Mouse (Mus musculus): ENCODE measurements around the gene Gm4131. TPM values are rescaled to one million over a fixed set of nuclear protein-coding genes. Genes with fewer than 3 reads are reported as not detected.

The Gm4131 gene
- polyA plus RNA-seq, 1 experiment from 2014 or later, result 0.14 TPM

- Histone ChIP-seq H3K27ac (no peak overlapping the region), H3K4me2 (no peak overlapping the region), H3K9ac (no peak overlapping the region), H3K36me3 (ENCODE audit: poor library complexity, severe bottlenecking) (no peaks in the 10 kb centered on the region), H3K4me1 (no peaks in the 10 kb centered on the region), H3K4me3 (no peak overlapping the region), H3K9me3 (replicated peaks) (no peaks in the 10 kb centered on the region), H3K27me3 (no peaks in the 10 kb centered on the region)
- ATAC-seq, result no peak
- 91% methylated on average over 6 of the region's 6 CpGs for WGBS
Measured at GRCm38 (mm10) chr14:62546296-62546695, 20.4 kb downstream of the Gm4131 start.

DNA sequence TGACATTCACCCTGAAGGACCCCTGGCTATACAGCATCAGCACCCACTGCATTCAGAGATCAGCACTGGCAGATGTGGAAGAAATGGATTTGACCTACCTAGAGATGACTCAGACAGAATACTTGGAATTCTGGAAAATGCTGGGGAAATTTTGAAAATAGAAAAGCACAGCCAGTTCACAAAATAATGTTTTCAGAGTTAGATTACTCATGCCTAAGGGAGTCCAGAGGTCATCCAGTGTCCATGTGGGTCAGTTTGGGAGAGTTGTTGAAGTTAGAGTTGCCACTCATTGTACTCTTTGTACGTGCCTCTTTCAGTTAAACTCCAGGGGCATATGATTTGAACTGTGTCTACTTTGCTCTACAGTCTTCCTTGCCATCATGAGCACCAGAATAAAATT, 25.0 kb downstream of the Gm4131 start:
- H3K9ac ChIP-seq, result no peak overlapping the region
- no peaks in the 10 kb centered on the region for H3K27me3 ChIP-seq
- no peaks in the 10 kb centered on the region for H3K4me1 ChIP-seq
- no peak for ATAC-seq
- H3K36me3 ChIP-seq (ENCODE audit: poor library complexity, severe bottlenecking), result no peaks in the 10 kb centered on the region
- H3K4me2 ChIP-seq, result no peak overlapping the region
- no peak overlapping the region for H3K27ac ChIP-seq
- H3K9me3 ChIP-seq (replicated peaks), result no peaks in the 10 kb centered on the region
- WGBS, result 85% methylated on average over 1 of the region's 1 CpGs
- no peak overlapping the region for H3K4me3 ChIP-seq

DNA sequence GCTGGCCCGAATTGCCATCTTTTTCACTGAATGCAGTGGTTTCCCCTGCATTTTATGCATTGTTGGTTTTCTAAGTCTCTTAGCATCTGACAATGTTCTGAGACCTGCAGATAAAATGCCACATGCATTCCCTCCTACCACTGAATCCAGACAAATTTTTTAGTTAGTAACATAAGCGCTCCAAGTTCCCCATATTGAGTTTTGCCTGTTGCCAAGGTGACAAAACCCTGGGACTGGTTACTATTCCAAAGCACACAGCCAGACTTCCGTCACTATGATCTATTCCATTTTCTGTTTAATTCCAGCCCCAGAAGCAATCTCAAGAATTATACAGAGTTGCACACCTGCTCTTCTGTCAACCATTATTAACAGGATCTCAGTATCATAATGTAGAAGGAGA, 26.9 kb downstream of the Gm4131 start:
- Histone ChIP-seq H3K4me2 (no peak overlapping the region), H3K27ac (no peak overlapping the region), H3K36me3 (ENCODE audit: poor library complexity, severe bottlenecking) (no peaks in the 10 kb centered on the region), H3K27me3 (no peaks in the 10 kb centered on the region), H3K9me3 (replicated peaks) (no peaks in the 10 kb centered on the region), H3K9ac (no peak overlapping the region), H3K4me3 (no peak overlapping the region), H3K4me1 (no peaks in the 10 kb centered on the region)
- WGBS, result 90% methylated on average over 3 of the region's 3 CpGs
- no peak for ATAC-seq

DNA sequence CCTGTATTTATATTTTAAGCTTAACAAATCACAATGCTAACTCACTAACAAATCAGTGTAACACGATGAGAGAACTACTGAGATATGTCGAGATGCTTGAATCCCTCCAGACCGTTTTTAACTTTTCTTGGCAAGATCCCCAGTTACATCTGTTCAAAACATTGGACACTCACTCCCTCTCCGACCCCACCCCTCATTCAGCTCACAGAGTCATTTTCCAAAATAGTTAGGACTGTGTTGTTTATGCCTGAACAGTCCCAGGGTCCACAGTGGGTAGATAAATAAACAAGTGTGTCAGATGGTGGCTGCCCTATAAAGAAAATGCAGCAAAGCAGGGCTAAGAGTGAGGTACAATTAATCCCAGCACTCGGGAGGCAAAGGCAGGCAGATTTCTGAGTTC, 29.7 kb downstream of the Gm4131 start:
- Histone ChIP-seq H3K27ac (no peak overlapping the region), H3K9me3 (replicated peaks) (no peaks in the 10 kb centered on the region), H3K9ac (no peak overlapping the region), H3K4me3 (no peak overlapping the region), H3K4me1 (no peaks in the 10 kb centered on the region), H3K27me3 (no peaks in the 10 kb centered on the region), H3K36me3 (ENCODE audit: poor library complexity, severe bottlenecking) (no peaks in the 10 kb centered on the region), H3K4me2 (no peak overlapping the region)
- WGBS, result 87% methylated on average over 5 of the region's 5 CpGs
- no peak for ATAC-seq

GRCm38 (mm10) chr14:62536127-62536526, 30.6 kb downstream of the Gm4131 start:
- whole genome bisulfite sequencing, result 65% methylated on average over 5 of the region's 5 CpGs
- Histone ChIP-seq H3K4me2 (no peak overlapping the region), H3K27ac (no peak overlapping the region), H3K4me1 (no peaks in the 10 kb centered on the region), H3K9me3 (replicated peaks) (no peaks in the 10 kb centered on the region), H3K36me3 (ENCODE audit: poor library complexity, severe bottlenecking) (no peaks in the 10 kb centered on the region), H3K9ac (no peak overlapping the region), H3K4me3 (no peak overlapping the region), H3K27me3 (no peaks in the 10 kb centered on the region)
- ATAC-seq, result no peak

DNA sequence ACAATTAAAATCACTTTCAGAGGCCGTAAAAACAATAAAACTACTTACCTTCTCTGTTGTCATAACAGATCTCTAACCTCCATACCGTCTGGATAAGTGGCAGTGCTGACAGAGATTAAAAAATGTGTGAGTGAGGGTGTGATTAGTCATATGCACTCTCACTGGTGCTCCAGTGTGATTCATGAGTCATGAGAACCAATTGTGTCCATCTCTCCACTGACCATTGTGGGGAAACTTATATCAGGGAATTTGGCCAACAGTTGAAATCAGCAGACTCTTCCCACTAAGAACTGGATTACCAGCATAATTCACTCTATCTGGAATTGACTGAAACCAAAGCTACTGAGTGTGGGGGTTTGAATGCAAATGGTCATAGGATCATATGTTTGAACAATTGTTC, 35.8 kb downstream of the Gm4131 start:
- no peak for ATAC-seq
- Histone ChIP-seq H3K27me3 (no peaks in the 10 kb centered on the region), H3K27ac (no peak overlapping the region), H3K4me2 (no peak overlapping the region), H3K4me1 (no peaks in the 10 kb centered on the region), H3K4me3 (no peak overlapping the region), H3K9ac (no peak overlapping the region), H3K36me3 (ENCODE audit: poor library complexity, severe bottlenecking) (no peaks in the 10 kb centered on the region), H3K9me3 (replicated peaks) (no peaks in the 10 kb centered on the region)
- 82% methylated on average over 2 of the region's 2 CpGs for WGBS

DNA sequence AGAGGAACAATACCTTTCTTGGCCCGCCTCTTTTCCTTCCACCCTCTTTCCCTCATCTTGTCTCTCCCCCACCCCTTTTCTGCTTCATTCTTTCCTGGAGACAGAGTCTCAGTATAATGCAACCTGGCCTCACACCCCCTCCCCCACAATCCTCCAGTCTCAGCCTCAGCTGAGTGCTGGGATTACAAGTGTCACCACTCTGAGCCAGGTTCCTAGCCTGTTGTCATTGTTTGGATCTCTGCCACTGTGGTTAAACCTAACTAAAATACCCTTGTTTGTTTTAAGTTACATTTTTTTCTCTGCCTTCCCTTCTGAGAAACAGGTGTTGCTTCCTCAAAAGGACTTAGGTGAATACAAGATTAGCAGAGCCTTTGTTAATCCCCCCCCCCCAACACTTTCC, 53.9 kb downstream of the Gm4131 start:
- 18% methylated on average over 1 of the region's 1 CpGs for WGBS
- H3K36me3 ChIP-seq (ENCODE audit: poor library complexity, severe bottlenecking), result no peaks in the 10 kb centered on the region
- no peak for ATAC-seq
- H3K27ac ChIP-seq, result no peak overlapping the region
- no peaks in the 10 kb centered on the region for H3K27me3 ChIP-seq
- H3K4me1 ChIP-seq, result peaks cover 4% of the 10 kb centered on the region; the same call in 1 of the 2 replicates
- no peaks in the 10 kb centered on the region for H3K9me3 ChIP-seq (replicated peaks)
- H3K4me2 ChIP-seq, result no peak overlapping the region
- H3K4me3 ChIP-seq, result no peak overlapping the region
- H3K9ac ChIP-seq, result no peak overlapping the region

DNA sequence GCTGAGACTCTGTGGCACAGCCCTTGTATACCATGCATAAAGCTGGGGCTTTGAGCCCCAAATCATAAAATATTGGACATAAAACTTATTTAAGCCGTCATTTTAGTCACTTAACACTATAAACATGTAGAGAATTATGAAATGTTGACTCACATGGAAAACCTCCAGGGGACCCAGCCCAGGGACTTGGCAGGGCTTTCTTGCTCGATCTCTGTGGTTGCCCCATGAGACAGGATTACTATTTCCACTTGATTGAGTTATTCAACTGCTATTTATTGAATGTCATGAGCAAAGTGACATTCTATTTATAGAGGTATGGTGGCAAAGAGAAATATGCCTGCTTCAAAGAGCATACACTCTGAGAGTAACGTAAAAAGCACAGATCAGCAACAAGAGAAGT, 57.4 kb downstream of the Gm4131 start:
- Histone ChIP-seq H3K9ac (no peak overlapping the region), H3K27ac (no peak overlapping the region), H3K4me1 (peaks cover 4% of the 10 kb centered on the region; the same call in 1 of the 2 replicates), H3K4me3 (no peak overlapping the region), H3K9me3 (replicated peaks) (no peaks in the 10 kb centered on the region), H3K36me3 (ENCODE audit: poor library complexity, severe bottlenecking) (no peaks in the 10 kb centered on the region), H3K4me2 (no peak overlapping the region), H3K27me3 (no peaks in the 10 kb centered on the region)
- 67% methylated on average over 3 of the region's 3 CpGs for WGBS
- no peak for ATAC-seq

DNA sequence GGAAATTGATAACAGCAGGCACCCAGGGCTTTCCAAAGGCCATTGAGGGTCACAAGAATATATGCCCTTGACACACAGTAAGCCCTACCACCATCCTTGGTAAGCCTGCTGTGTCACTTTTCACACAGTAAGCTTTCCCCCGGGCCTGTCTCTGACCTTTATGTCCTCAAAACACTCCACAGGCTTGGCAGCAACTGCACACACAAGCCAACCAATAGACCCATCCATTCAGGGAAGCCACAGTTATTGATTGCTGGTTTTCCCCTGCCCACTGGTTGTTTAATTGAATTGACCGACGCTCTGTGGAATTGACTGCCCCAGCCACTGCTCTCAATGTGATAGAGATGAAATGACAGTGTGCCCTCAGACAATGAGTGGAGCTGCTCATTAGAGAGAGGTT, 60.5 kb downstream of the Gm4131 start:
- ATAC-seq, result no peak
- no peak overlapping the region for H3K4me3 ChIP-seq

DNA sequence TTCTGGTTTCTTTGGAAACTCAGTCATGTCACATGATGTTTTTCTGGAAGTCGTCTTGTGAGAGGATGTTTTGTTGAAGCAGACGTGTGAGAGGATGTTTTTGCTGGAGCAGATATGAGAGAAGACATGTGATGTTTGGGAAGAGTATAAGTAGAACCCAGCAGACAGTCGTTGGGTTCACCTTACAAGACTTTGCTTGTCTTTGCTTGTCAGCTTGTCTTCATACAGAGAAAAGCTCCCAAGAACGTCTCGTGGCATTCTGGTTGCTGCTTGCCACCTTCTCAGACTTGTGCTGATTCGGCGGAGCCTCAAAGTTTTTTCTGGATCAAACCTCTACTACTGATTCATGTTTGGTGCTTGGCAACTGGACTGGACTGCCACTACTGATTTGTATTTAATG, 69.3 kb downstream of the Gm4131 start:
- H3K9me3 ChIP-seq (replicated peaks), result no peaks in the 10 kb centered on the region
- WGBS, result 88% methylated on average over 7 of the region's 7 CpGs
- H3K27ac ChIP-seq, result no peak overlapping the region
- no peaks in the 10 kb centered on the region for H3K27me3 ChIP-seq
- no peak for ATAC-seq
- no peak overlapping the region for H3K4me2 ChIP-seq
- H3K4me1 ChIP-seq, result no peaks in the 10 kb centered on the region
- no peak overlapping the region for H3K4me3 ChIP-seq
- no peaks in the 10 kb centered on the region for H3K36me3 ChIP-seq (ENCODE audit: poor library complexity, severe bottlenecking)
- H3K9ac ChIP-seq, result no peak overlapping the region

More for the DNA sequence above, 60.5 kb downstream of the Gm4131 start:
- WGBS, result 86% methylated on average over 3 of the region's 3 CpGs
- H3K36me3 ChIP-seq (ENCODE audit: poor library complexity, severe bottlenecking), result no peaks in the 10 kb centered on the region
- H3K9ac ChIP-seq, result no peak overlapping the region
- no peak overlapping the region for H3K4me2 ChIP-seq
- H3K27me3 ChIP-seq, result no peaks in the 10 kb centered on the region
- H3K4me1 ChIP-seq, result no peaks in the 10 kb centered on the region
- no peaks in the 10 kb centered on the region for H3K9me3 ChIP-seq (replicated peaks)
- no peak overlapping the region for H3K27ac ChIP-seq

GRCm38 (mm10) chr14:62496501-62496900, 70.2 kb downstream of the Gm4131 start:
- no peak for ATAC-seq
- Histone ChIP-seq H3K4me2 (no peak overlapping the region), H3K36me3 (ENCODE audit: poor library complexity, severe bottlenecking) (no peaks in the 10 kb centered on the region), H3K4me1 (no peaks in the 10 kb centered on the region), H3K9me3 (replicated peaks) (no peaks in the 10 kb centered on the region), H3K27ac (no peak overlapping the region), H3K9ac (no peak overlapping the region), H3K27me3 (no peaks in the 10 kb centered on the region), H3K4me3 (no peak overlapping the region)
- 63% methylated on average over 1 of the region's 1 CpGs for WGBS

DNA sequence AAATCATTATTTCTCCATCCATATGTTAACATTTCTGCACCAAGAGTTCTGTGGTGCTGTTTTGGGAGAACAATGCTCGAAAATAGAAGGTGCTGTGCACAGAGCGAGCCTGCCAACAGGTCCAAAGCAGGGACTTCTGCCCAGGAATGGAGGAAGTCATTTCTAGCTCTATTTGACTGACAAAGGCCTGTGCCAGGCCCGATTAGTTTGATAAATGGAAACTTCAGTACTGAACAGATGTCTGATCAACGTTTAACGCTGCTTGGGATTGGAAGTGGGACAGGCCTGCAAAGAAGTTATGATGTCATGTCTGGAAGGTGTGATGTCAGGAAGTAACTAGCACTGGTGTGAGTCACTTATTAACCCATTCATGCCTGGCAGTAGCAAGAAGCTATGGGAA, 73.3 kb downstream of the Gm4131 start:
- Histone ChIP-seq H3K9me3 (replicated peaks) (no peaks in the 10 kb centered on the region), H3K4me1 (no peaks in the 10 kb centered on the region), H3K36me3 (ENCODE audit: poor library complexity, severe bottlenecking) (no peaks in the 10 kb centered on the region), H3K27ac (no peak overlapping the region), H3K27me3 (no peaks in the 10 kb centered on the region), H3K9ac (no peak overlapping the region), H3K4me3 (no peak overlapping the region), H3K4me2 (no peak overlapping the region)
- 73% methylated on average over 5 of the region's 5 CpGs for WGBS
- ATAC-seq, result no peak

DNA sequence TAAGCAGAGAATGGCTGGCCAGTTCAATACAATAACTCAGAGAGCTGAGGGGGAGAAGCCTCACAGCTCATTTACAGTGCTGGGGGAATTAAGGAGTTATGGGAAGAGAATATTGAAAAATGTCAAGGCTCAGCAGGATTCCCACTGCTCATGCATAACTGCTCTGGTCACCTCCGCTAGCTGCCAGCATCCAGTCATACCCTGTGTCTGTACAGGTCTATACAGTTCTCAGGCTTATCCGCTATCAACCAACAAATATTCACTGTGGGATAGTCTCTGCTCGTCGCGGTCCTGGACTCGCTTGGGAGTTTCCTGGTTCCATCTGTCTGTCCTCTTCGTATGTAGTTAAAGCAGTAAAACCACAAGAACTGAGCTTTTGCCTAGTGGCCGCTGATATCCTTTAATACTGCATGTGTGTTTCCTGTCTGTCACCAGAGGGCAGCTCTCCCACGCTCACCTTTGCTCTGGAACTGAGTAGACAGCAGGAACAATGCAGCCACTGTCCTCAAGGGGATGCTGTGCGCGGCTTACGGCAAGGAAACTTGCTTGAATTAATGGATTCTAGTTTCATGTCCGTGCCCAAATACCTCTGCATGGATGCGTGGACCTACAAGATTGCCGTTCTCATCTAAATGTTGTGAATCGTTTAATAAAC, 74.4 kb downstream of the Gm4131 start:
- Histone ChIP-seq H3K4me2 (no peak overlapping the region; the same call in 1 of the 2 replicates), H3K27ac (no peak overlapping the region), H3K9me3 (replicated peaks) (no peaks in the 10 kb centered on the region), H3K4me1 (no peaks in the 10 kb centered on the region), H3K27me3 (no peaks in the 10 kb centered on the region), H3K4me3 (no peak overlapping the region), H3K36me3 (ENCODE audit: poor library complexity, severe bottlenecking) (no peaks in the 10 kb centered on the region), H3K9ac (no peak overlapping the region)
- ATAC-seq, result peak; percentile 72
- WGBS, result 35% methylated on average over 16 of the region's 16 CpGs
